Mouse (Mus musculus) intestine, postnatal 0 days (tissue): ENCODE measurements around the gene Adam22. TPM values are rescaled to one million over a fixed set of nuclear protein-coding genes. Genes with fewer than 3 reads are reported as not detected.

Source experiments
- ATAC-seq: fragments of 200-750 bp; cut with Nextera tagmentation; 2 replicates; pipeline ENCODE4 v1.8.0; 2017; ENCODE audit warnings: mild to moderate bottlenecking, moderate TSS enrichment, moderate library complexity
- H3K27ac ChIP-seq: fragments of 300-500 bp; sonication (generic); 2 replicates; pipeline ENCODE4 v1.5.1; 2014; ENCODE audit warnings: mild to moderate bottlenecking, low read depth, low read length, moderate library complexity
- H3K27me3 ChIP-seq: fragments of 300-500 bp; sonication (generic); replicated peaks from 2 replicates; pipeline ENCODE4 v1.6.1; 2014; ENCODE audit warnings: low read length, mixed read lengths; ENCODE audit not compliant: control insufficient read depth, insufficient read depth
- H3K36me3 ChIP-seq: fragments of 300-500 bp; sonication (generic); 2 replicates; pipeline ENCODE4 v1.6.1; 2014; ENCODE audit warnings: mild to moderate bottlenecking, moderate library complexity; ENCODE audit not compliant: control insufficient read depth, insufficient read depth
- H3K4me1 ChIP-seq: fragments of 300-500 bp; sonication (generic); replicated peaks from 2 replicates; pipeline ENCODE4 v1.6.1; 2014; ENCODE audit warnings: antibody characterized with exemption, low read length, mixed read lengths; ENCODE audit not compliant: control insufficient read depth, insufficient read depth
- H3K4me2 ChIP-seq: fragments of 300-500 bp; sonication (generic); replicated peaks from 2 replicates; pipeline ENCODE4 v1.6.1; 2014; ENCODE audit warnings: low read depth, mild to moderate bottlenecking, moderate library complexity
- H3K4me3 ChIP-seq: fragments of 300-500 bp; sonication (generic); 2 replicates; pipeline ENCODE4 v1.5.1; 2014; ENCODE audit warnings: low read depth, low read length
- H3K9ac ChIP-seq: fragments of 300-500 bp; sonication (generic); 2 replicates; pipeline ENCODE4 v1.6.1; 2014; ENCODE audit warnings: mild to moderate bottlenecking, low read depth, low read length
- H3K9me3 ChIP-seq: fragments of 300-500 bp; sonication (generic); 2 replicates; pipeline ENCODE4 v1.6.1; 2016; ENCODE audit warnings: mixed run types; ENCODE audit not compliant: control insufficient read depth
- CTCF ChIP-seq: sonication (generic); IDR thresholded peaks from 2 replicates; pipeline ENCODE4 v1.5.1; 2016; ENCODE audit warnings: low read depth, mild to moderate bottlenecking, control low read depth, antibody characterized with exemption, moderate library complexity
- WGBS: fragments of 180-500 bp; shearing (Covaris S2); extraction: QIAGEN DNeasy Blood & Tissue Kit; methylation state at CpG from one replicate; pipeline ENCODE4 v1.1.7; 2014; 5-methylcytosine and 5-hydroxymethylcytosine counted together
- polyA plus RNA-seq: library from polyadenylated mRNA; unstranded; fragments of >200 nt; fragmentation: Nextera tagmentation; extraction: Ambion mirVana; gene quantifications from 2 replicates; pipeline ENCODE4 v1.2.1, GENCODE M21; 2015

The Adam22 gene
- polyA plus RNA-seq, 1 experiment from 2014 or later: 1.4 TPM

GRCm38 (mm10) chr5:8120087-8120486 lies 247.9 kb downstream of the Adam22 start:
- Histone ChIP-seq H3K27me3 (no peaks in the 10 kb centered on the region), H3K36me3 (no peaks in the 10 kb centered on the region), H3K9me3 (no peaks in the 10 kb centered on the region), H3K4me3 (no peak overlapping the region), H3K9ac (no peak overlapping the region), H3K4me2 (no peak overlapping the region), H3K27ac (no peak overlapping the region), H3K4me1 (no peaks in the 10 kb centered on the region)
- ATAC-seq: no peak
- no peak for TF ChIP-seq CTCF
- 79% methylated on average over 2 of the region's 2 CpGs for WGBS

- ATAC-seq: no peak
- Histone ChIP-seq H3K9ac (no peak overlapping the region), H3K27ac (no peak overlapping the region), H3K4me3 (no peak overlapping the region), H3K27me3 (no peaks in the 10 kb centered on the region), H3K4me2 (no peak overlapping the region), H3K36me3 (no peaks in the 10 kb centered on the region), H3K4me1 (no peaks in the 10 kb centered on the region), H3K9me3 (no peaks in the 10 kb centered on the region)
- no peak for TF ChIP-seq CTCF
- 73% methylated on average over 5 of the region's 5 CpGs for WGBS
These were observed 251.3 kb downstream of the Adam22 start for GRCm38 (mm10) chr5:8116561-8117168.

- 93% methylated on average over 5 of the region's 5 CpGs for WGBS
- H3K9ac ChIP-seq: no peak overlapping the region
- ATAC-seq: no peak
- no peak overlapping the region for H3K4me2 ChIP-seq
- TF ChIP-seq CTCF: no peak
- H3K27ac ChIP-seq: no peak overlapping the region
- H3K36me3 ChIP-seq: no peaks in the 10 kb centered on the region
- no peak overlapping the region for H3K4me3 ChIP-seq
- H3K4me1 ChIP-seq: no peaks in the 10 kb centered on the region
- H3K27me3 ChIP-seq: no peaks in the 10 kb centered on the region
- H3K9me3 ChIP-seq: no peaks in the 10 kb centered on the region
These were observed 255.7 kb downstream of the Adam22 start for GRCm38 (mm10) chr5:8112246-8112645.

- ATAC-seq: no peak
- Histone ChIP-seq H3K4me1 (no peaks in the 10 kb centered on the region), H3K27me3 (no peaks in the 10 kb centered on the region), H3K9ac (no peak overlapping the region), H3K4me3 (no peak overlapping the region), H3K27ac (no peak overlapping the region), H3K36me3 (no peaks in the 10 kb centered on the region), H3K9me3 (no peaks in the 10 kb centered on the region), H3K4me2 (no peak overlapping the region)
- WGBS: 94% methylated on average over 3 of the region's 3 CpGs
- no peak for TF ChIP-seq CTCF
These were observed 256.3 kb downstream of the Adam22 start for GRCm38 (mm10) chr5:8111691-8112090.

- H3K9ac ChIP-seq: no peak overlapping the region
- no peaks in the 10 kb centered on the region for H3K36me3 ChIP-seq
- H3K9me3 ChIP-seq: no peaks in the 10 kb centered on the region
- no peaks in the 10 kb centered on the region for H3K4me1 ChIP-seq
- ATAC-seq: no peak
- H3K4me3 ChIP-seq: no peak overlapping the region
- H3K27me3 ChIP-seq: no peaks in the 10 kb centered on the region
- no peak overlapping the region for H3K4me2 ChIP-seq
- TF ChIP-seq CTCF: no peak
- H3K27ac ChIP-seq: no peak overlapping the region
- WGBS: 78% methylated on average over 1 of the region's 1 CpGs
These were observed 272.3 kb downstream of the Adam22 start for GRCm38 (mm10) chr5:8095689-8096088.

GRCm38 (mm10) chr5:8094921-8095320 lies 273.0 kb downstream of the Adam22 start:
- Histone ChIP-seq H3K9me3 (no peaks in the 10 kb centered on the region), H3K36me3 (no peaks in the 10 kb centered on the region), H3K4me2 (no peak overlapping the region), H3K4me1 (no peaks in the 10 kb centered on the region), H3K9ac (no peak overlapping the region), H3K27me3 (no peaks in the 10 kb centered on the region), H3K27ac (no peak overlapping the region), H3K4me3 (no peak overlapping the region)
- WGBS: 91% methylated on average over 5 of the region's 5 CpGs
- TF ChIP-seq CTCF: no peak
- no peak for ATAC-seq

- Histone ChIP-seq H3K4me2 (no peak overlapping the region), H3K27me3 (no peaks in the 10 kb centered on the region), H3K4me3 (no peak overlapping the region), H3K4me1 (no peaks in the 10 kb centered on the region), H3K27ac (no peak overlapping the region), H3K9ac (no peak overlapping the region), H3K9me3 (no peaks in the 10 kb centered on the region), H3K36me3 (no peaks in the 10 kb centered on the region)
- no peak for ATAC-seq
- 82% methylated on average over 3 of the region's 3 CpGs for WGBS
- TF ChIP-seq CTCF: no peak
These were observed 279.8 kb downstream of the Adam22 start for GRCm38 (mm10) chr5:8088147-8088546.
